ENCODE assay signal across 9 mouse cellular contexts in the genomic region with DNA sequence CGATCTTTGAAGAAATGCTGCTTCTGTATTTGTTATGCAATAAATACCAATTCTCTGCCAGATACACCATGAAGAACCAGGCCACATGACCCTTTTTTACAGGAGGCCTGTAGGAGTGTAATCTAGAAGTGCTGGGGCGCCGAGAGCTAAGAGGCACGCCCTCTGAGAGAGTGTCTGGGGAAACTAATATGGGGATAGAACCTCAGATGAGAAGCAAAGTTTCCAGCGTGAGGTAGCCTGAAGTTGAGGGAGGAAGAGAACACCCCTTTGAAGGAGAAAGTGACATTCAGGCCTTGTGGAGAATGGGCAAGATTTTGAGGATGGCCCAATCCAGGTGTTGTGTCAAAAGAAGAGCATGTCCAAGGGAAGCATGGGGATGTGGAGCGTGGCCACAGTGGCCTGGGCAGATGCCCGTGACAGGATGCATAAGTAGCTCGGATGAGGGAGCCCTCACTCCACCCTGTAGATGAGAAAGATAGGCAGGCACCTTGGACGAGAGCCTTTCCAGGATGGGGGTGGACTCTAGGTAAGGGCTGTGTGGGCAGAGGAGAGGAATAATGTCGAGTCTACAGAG. TPM values are rescaled to one million over a fixed set of nuclear protein-coding genes. Genes with fewer than 3 reads are reported as not detected.
DNase-seq lines count a peak whose midpoint lies in the region; ATAC-seq and TF ChIP-seq lines count a peak whose summit lies in the region.
"Had no signal": no experiment of that assay in that cellular context is flagged by ENCODE, and none has a peak within 500 bp of the region (broad histone marks: within the 10 kb centered on the region; RNA-seq: fewer than 3 reads in every experiment).

No protein-coding gene starts in this region.

- no peak overlapping the region for H3K27ac ChIP-seq in embryonic facial prominence, embryonic 13.5 days
- H3K27ac ChIP-seq in limb, embryonic 10.5 days, result no peak overlapping the region
- no peak overlapping the region for H3K27ac ChIP-seq in neural tube, embryonic 14.5 days (ENCODE audit: low read depth, low read length)
- H3K27ac ChIP-seq in thymus, adult 2 months (ENCODE audit: control insufficient read depth, insufficient read depth, low read length), result no peak overlapping the region

- H3K4me3 ChIP-seq in lung, adult 2 months (replicated peaks; ENCODE audit: extremely low read depth, low read depth, low read length), result peak overlapping the region; percentile 69
- H3K4me3 ChIP-seq in embryonic facial prominence, embryonic 13.5 days, result peak overlapping the region; percentile 74
- peak overlapping the region; percentile 86 for H3K4me3 ChIP-seq in limb, embryonic 10.5 days
- H3K4me3 ChIP-seq in neural tube, embryonic 14.5 days (ENCODE audit: low read depth, low read length), result peak overlapping the region; percentile 72
- no peak overlapping the region; the same call in 1 of the 2 replicates for H3K4me3 ChIP-seq in thymus, adult 2 months (ENCODE audit: control insufficient read depth, insufficient read depth, low read length)

- ATAC-seq in embryonic facial prominence, embryonic 13.5 days (ENCODE audit: insufficient number of reproducible peaks, insufficient read depth, low FRiP score, low TSS enrichment, low read depth), result no peak
- peak; percentile 36; the same call in 1 of the 2 replicates for ATAC-seq in neural tube, embryonic 14.5 days (ENCODE audit: low read depth)

- no peak for TF ChIP-seq POLR2A in lung, adult 2 months (IDR thresholded peaks at IDR 0.05; ENCODE audit: borderline replicate concordance, extremely low read depth, low read depth, low read length)
- TF ChIP-seq POLR2A in thymus, adult 2 months (IDR thresholded peaks at IDR 0.05; ENCODE audit: control insufficient read depth, extremely low read depth, insufficient read depth, low read length, poor library complexity), result no peak

- H3K36me3 ChIP-seq in embryonic facial prominence, embryonic 13.5 days, result no peaks in the 10 kb centered on the region
- H3K36me3 ChIP-seq in limb, embryonic 10.5 days, result no peaks in the 10 kb centered on the region
- no peaks in the 10 kb centered on the region for H3K36me3 ChIP-seq in neural tube, embryonic 14.5 days (ENCODE audit: control insufficient read depth, insufficient read depth, low read length)
- H3K36me3 ChIP-seq in thymus, adult 2 months (ENCODE audit: control insufficient read depth, insufficient read depth, low read length), result no peaks in the 10 kb centered on the region

- no peaks in the 10 kb centered on the region for H3K9me3 ChIP-seq in embryonic facial prominence, embryonic 13.5 days
- H3K9me3 ChIP-seq in limb, embryonic 10.5 days (replicated peaks), result no peaks in the 10 kb centered on the region
- H3K9me3 ChIP-seq in neural tube, embryonic 14.5 days (ENCODE audit: control insufficient read depth, low read length), result no peaks in the 10 kb centered on the region

- H3K9ac ChIP-seq in embryonic facial prominence, embryonic 13.5 days, result no peak overlapping the region
- no peak overlapping the region for H3K9ac ChIP-seq in neural tube, embryonic 14.5 days (replicated peaks; ENCODE audit: low read depth, low read length)

- H3K27me3 ChIP-seq in embryonic facial prominence, embryonic 13.5 days, result peaks cover 27% of the 10 kb centered on the region
- peaks cover 48% of the 10 kb centered on the region for H3K27me3 ChIP-seq in limb, embryonic 10.5 days (ENCODE audit: low read depth, poor library complexity, severe bottlenecking)
- H3K27me3 ChIP-seq in neural tube, embryonic 14.5 days (ENCODE audit: control insufficient read depth, insufficient read depth, low read length), result peaks cover 9% of the 10 kb centered on the region; the same call in 1 of the 2 replicates
- H3K27me3 ChIP-seq in thymus, adult 2 months (ENCODE audit: control insufficient read depth, insufficient read depth, low read length), result peaks cover 11% of the 10 kb centered on the region

- peak overlapping the region; percentile 68 for H3K4me2 ChIP-seq in embryonic facial prominence, embryonic 13.5 days
- peak overlapping the region; percentile 76 for H3K4me2 ChIP-seq in neural tube, embryonic 14.5 days (ENCODE audit: low read depth, low read length)

- peaks cover 2% of the 10 kb centered on the region; the same call in 1 of the 2 replicates for H3K4me1 ChIP-seq in lung, adult 2 months (ENCODE audit: control insufficient read depth, insufficient read depth, low read length)
- 0 out of 2 replicates have a peak, but pooled peaks cover 6% of the 10 kb centered on the region for H3K4me1 ChIP-seq in embryonic facial prominence, embryonic 13.5 days
- H3K4me1 ChIP-seq in limb, embryonic 10.5 days, result peaks cover 22% of the 10 kb centered on the region
- peaks cover 6% of the 10 kb centered on the region; the same call in 1 of the 2 replicates for H3K4me1 ChIP-seq in neural tube, embryonic 14.5 days (ENCODE audit: control insufficient read depth, insufficient read depth, low read length)
- H3K4me1 ChIP-seq in thymus, adult 2 months (replicated peaks; ENCODE audit: control insufficient read depth, insufficient read depth, low read length), result peaks cover 2% of the 10 kb centered on the region; the same call in 1 of the 2 replicates

- 55% methylated on average over 10 of the region's 10 CpGs for WGBS in lung, adult 2 months
- 52% methylated on average over 10 of the region's 10 CpGs for WGBS in embryonic facial prominence, embryonic 13.5 days
- 54% methylated on average over 10 of the region's 10 CpGs for WGBS in limb, embryonic 10.5 days
- 57% methylated on average over 10 of the region's 10 CpGs for WGBS in neural tube, embryonic 14.5 days
- WGBS in thymus, adult 2 months, result 60% methylated on average over 10 of the region's 10 CpGs

- TF ChIP-seq CTCF in lung, adult 2 months (IDR thresholded peaks at IDR 0.05; ENCODE audit: insufficient read depth, low read length), result no peak
- no peak for TF ChIP-seq CTCF in thymus, adult 2 months (IDR thresholded peaks at IDR 0.05; ENCODE audit: borderline replicate concordance, control insufficient read depth, extremely low read depth, insufficient read depth, low read length, poor library complexity)

- DNase-seq in lung, adult 2 months, result no peak
- no peak for DNase-seq in lung, postnatal 14 days
- no peak for DNase-seq in limb, embryonic 10.5 days (ENCODE audit: low spot score)
- no peak for DNase-seq in thymus, adult 2 months
- no peak for DNase-seq in kidney, adult 8-10 months
- DNase-seq in gastrocnemius, postnatal 10 days, result no peak

RNA-seq across cellular contexts. Expression of a gene that starts 1.6 kb away (rescaled TPM):
- polyA plus RNA-seq in lung, adult 2 months (2012; rRNA removed), result 16.5 and 24.0 TPM in 2 replicates
- polyA plus RNA-seq in embryonic facial prominence, embryonic 13.5 days (2015; fragmentation: Nextera tagmentation; extraction: Ambion mirVana), result 3.5 and 4.5 TPM in 2 replicates
- polyA plus RNA-seq in limb, embryonic 10.5 days (2016; fragmentation: Nextera tagmentation; extraction: Ambion mirVana), result 0.26 and 0.95 TPM in 2 replicates
- polyA plus RNA-seq in neural tube, embryonic 14.5 days (2014; fragmentation: Nextera tagmentation; extraction: Ambion mirVana), result 3.1 TPM in 2 replicates
- 3.1 and 4.3 TPM in 2 replicates for polyA plus RNA-seq in thymus, adult 2 months (2012; rRNA removed)
- total RNA-seq in gastrocnemius, postnatal 10 days (2021), result 1 to 10 TPM; 7.7 to 9.3 TPM
- total RNA-seq: liver, adult 2 months had no signal

RNA-seq across cellular contexts. Expression of a gene that starts 45.3 kb away (rescaled TPM):
- 9.3 and 18.2 TPM in 2 replicates for polyA plus RNA-seq in lung, adult 2 months (2012; rRNA removed)
- polyA plus RNA-seq in embryonic facial prominence, embryonic 13.5 days (2015; fragmentation: Nextera tagmentation; extraction: Ambion mirVana), result 100 and 108 TPM in 2 replicates
- 115 and 132 TPM in 2 replicates for polyA plus RNA-seq in limb, embryonic 10.5 days (2016; fragmentation: Nextera tagmentation; extraction: Ambion mirVana)
- 101 and 109 TPM in 2 replicates for polyA plus RNA-seq in neural tube, embryonic 14.5 days (2014; fragmentation: Nextera tagmentation; extraction: Ambion mirVana)
- polyA plus RNA-seq in thymus, adult 2 months (2012; rRNA removed), result 20.6 and 24.0 TPM in 2 replicates
- 10 to 100 TPM; 23.2 to 27.4 TPM for total RNA-seq in gastrocnemius, postnatal 10 days (2021)
